Mouse (Mus musculus): ENCODE data around the gene Fanci.

Gene Fanci

GRCm38 (mm10) chr7:79391883-79392649 lies at the start of gene Fanci:
TSS of gene Fanci (plus strand) at chr7:79391929.
- peak; percentile 93 for DNase-seq (ENCODE audit: low spot score)

DNA sequence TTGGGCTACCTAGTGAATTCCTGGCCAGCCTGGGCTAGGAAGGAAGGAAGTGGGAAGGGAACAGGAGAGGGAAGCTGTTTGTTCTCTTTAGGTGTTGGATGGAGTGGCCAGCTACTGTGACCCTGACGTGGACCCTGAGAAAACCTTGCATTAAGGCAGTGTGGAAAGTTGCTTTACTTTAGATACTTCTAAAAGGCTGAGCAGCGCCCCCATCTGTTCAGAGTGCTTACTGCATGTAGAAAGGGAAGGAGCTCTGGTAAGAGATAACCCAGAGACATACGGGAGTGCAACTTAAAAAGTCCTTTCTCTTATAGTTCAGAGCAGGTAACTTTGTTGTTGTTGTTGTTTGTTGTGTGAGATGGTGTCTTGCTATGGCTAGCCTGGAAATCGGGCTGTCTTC lies 45.8 kb upstream of the Fanci start:
- DNase-seq (ENCODE audit: low spot score), result peak; percentile 33

DNA sequence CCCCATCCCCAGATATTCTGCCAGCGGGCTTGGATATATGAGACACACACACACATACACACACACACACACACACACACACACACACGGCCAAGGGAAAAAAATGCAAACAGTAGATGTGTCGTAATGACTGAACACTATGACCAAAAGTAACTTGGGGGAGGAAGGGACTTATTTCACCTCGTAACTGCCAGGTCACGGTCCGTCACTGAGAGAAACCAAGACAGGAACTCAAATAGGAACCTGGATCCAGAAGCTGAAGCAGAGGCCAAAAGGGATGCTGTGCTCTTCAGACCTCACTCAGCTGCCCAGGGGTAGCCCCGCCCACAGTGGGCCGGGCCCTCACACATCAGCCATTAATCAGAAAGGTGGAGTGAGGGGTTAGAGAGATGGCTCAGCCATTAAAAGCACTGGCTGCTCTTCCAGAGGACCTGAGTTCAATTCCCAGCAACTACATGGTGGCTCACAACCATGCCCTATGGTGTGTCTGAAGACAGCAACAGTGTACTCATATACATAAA lies 45.1 kb upstream of the Fanci start:
- DNase-seq (ENCODE audit: low spot score), result no peak

DNA sequence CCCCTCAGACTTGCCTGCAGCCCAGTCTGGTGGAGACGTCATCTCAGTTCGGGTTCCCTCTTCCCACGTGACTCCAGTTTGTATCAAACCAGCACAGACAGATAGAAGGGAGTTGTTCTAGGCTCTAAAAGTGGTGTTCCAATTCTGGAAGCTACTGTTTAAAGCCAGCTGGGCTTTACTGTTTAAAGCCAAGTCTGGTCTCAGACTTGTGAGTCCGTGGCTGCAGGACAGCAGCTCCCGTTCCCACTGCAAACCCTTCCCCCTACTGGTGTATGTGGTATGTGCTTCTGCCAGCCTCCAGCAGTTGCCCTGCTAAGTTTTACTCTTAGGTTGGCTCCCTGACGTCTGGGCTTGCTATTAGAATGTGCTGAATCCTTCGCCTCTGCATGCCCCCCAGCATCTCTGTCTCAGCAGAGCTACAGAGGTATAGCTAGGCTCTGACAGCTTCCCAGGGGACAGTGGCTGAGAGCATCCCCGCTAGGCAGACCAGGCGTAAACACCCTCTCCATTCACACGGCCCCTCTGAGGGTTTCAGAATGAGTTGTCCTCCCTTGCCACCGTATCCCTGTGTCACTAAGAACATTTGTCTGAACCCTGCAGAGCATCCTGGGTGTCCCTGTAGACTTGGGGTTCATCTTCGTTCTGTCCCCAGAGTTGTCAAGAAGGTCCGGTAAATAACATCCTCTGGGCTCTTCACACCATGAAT lies 44.5 kb upstream of the Fanci start:
- no peak for DNase-seq (ENCODE audit: low spot score)

GRCm38 (mm10) chr7:79348816-79349215 lies 42.9 kb upstream of the Fanci start:
- no peak for DNase-seq (ENCODE audit: low spot score)

GRCm38 (mm10) chr7:79349738-79350386 lies 41.9 kb upstream of the Fanci start:
- peak; percentile 34 for DNase-seq (ENCODE audit: low spot score)

- no peak for DNase-seq (ENCODE audit: low spot score)
These were observed 33.2 kb upstream of the Fanci start for GRCm38 (mm10) chr7:79358350-79359182.

DNA sequence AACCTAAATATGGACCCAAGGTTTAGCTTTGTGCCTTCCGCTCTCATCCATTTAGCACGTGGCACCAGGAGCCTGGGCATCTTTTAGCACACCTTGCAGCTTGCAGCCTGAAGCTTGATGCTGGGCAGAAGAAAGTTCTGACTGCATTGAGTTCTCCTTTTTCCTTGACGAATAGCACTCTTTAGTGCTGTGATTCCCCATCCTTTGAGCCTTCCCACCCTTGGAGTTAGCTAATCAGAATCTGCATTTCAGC lies 32.6 kb upstream of the Fanci start:
- DNase-seq (ENCODE audit: low spot score), result no peak

DNA sequence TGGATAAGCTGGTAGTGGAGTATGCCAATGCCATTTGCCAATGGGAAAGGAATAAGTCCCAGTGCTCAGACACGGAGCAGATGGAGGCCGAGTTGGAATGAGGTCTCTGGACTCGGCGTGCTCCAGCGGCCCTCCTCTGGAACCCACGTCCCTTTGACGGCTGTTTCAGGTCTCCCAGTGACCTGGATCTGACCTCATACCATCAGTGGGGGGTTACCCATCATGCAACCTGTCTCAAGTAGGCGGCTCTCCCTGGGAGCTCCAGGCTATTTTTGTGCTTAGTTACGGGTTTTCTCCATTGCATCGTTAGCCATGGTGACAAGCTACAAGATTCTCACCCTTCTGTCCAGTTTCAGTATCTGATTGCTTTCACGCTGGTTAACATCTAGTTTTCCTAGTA lies 31.7 kb upstream of the Fanci start:
- DNase-seq (ENCODE audit: low spot score), result no peak

- DNase-seq (ENCODE audit: low spot score), result no peak
These were observed 29.5 kb upstream of the Fanci start for GRCm38 (mm10) chr7:79362208-79362607.

GRCm38 (mm10) chr7:79362830-79363229 lies 28.9 kb upstream of the Fanci start:
- DNase-seq (ENCODE audit: low spot score), result no peak

GRCm38 (mm10) chr7:79363370-79364043 lies 28.2 kb upstream of the Fanci start:
- no peak for DNase-seq (ENCODE audit: low spot score)

- DNase-seq (ENCODE audit: low spot score), result no peak
These were observed 23.1 kb upstream of the Fanci start for GRCm38 (mm10) chr7:79368664-79369063.

DNA sequence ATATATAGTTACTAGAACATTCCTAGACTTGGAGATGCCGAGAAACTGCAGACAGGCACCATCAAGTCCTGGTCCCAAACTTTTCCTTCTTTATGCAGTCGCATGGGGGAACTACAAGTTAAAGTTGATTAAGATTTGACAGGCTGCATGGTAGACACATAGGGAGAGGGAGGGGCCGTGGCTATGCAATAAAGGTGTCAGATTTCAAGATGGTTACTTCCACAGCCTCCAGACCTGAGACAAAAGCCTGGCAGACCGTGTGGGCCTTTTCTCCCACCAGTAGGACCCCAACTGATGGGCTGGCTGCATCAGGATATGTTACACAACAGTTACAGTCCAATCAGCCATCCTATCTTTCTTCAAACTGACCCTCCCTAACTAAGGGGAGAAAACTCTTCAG lies 22.3 kb upstream of the Fanci start:
- no peak for DNase-seq (ENCODE audit: low spot score)

GRCm38 (mm10) chr7:79371321-79371879 lies 20.3 kb upstream of the Fanci start:
- peak; percentile 67 for DNase-seq (ENCODE audit: low spot score)

DNA sequence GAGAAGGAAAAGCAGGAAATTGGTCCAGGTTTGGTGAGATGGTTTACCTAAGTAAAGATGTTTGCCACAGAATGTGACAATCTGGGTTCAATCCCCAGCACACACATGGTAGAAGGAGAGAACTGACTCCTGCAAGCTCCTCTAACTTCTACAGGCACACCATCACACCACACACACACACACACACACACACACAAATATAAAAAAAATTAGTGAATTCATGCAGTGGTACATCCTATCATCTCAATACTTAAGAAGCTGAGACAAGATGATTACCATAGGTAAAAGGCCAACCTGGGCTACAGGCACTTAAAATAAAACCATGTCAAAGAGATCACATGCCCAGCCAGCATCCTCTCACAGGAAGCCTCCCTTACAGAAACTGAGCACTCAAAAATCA lies 17.7 kb upstream of the Fanci start:
- DNase-seq (ENCODE audit: low spot score), result no peak

DNA sequence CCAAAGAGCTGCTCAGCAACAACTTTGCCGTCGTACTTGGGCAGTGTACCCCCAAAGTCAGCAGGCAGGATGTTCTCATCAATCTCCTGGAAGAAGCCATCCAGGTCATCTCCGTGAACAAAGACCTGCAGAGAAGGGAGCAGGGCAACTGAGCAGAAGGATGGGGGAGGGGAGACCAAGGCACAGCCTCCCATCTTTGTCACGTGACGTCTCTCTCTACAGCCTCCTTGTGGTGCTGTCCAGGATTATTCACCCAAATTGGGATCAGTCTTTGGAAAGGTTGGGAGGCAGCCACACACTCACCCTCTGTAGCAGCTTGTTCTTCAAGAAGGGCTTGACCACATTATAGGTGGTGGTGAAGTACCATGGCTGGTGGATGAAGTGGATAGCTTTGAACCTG lies 16.1 kb upstream of the Fanci start:
- no peak for DNase-seq (ENCODE audit: low spot score)

GRCm38 (mm10) chr7:79376516-79377275 lies 15.0 kb upstream of the Fanci start:
- DNase-seq (ENCODE audit: low spot score), result no peak

DNA sequence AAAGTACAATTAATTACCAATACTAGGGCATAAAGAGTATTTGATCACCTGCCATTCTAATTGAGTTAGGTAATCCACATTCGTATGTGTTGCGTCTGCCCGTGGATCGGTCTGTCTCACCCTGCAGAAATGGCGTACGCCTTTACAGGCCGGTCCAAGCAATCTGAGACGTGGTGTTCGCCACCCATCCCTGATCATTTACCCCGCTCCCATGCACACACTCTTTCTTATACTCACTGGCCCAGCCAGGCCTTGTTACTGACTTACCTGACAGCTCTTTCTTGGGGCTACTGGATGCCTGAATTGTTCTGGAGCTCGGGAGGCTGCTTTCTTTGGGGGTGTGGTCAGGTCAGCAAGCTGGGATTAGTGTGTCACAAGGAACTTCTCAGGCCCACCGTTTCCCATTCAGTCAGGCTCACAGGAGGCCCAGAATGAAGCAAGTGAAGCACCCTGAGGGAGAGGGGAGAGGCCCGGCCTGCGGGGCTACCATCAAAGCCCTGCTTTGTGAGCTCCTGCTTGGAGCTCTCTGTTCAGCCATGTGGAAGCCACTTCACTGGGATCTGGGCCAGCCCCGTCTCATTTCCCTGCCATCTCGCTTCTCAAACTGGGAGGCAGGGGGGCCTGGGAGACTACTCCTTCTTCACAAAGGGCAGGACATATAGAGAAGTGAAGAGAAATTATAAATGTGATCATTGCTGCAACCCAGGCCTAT lies 5.2 kb upstream of the Fanci start, which contains the start of gene Rlbp1:
Gene Rlbp1, minus strand, starts transcription at position 627 of the 712 bp plus-strand sequence.
- DNase-seq (ENCODE audit: low spot score), result no peak

DNA sequence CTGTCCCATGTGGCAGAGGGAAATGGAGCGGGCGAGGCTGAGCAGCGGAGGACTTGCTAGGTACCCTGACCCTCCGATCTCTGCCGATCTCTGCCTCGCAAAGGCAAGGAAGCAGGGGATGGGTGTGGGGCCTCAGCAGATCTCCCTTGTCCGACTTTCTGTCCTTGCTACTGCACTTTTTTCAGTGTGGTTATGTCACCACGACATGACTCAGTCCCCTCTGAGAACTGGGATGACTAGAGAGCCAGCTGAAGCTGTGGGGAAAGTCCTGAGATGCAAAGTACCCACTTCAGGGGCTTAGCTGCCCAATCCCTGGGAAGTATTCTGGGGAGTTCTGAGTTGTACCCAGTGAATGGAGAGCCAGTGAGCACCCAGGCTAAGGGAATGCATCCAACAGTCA lies 4.6 kb upstream of the Fanci start:
- DNase-seq (ENCODE audit: low spot score), result no peak
